Mouse (Mus musculus) kidney, embryonic 16.5 days (tissue): Measurements from ENCODE around the gene Cacna2d3. TPM values are rescaled to one million over a fixed set of nuclear protein-coding genes. Genes with fewer than 3 reads are reported as not detected.

Experiments
- ATAC-seq: fragments of 200-750 bp; cut with Nextera tagmentation; 2 replicates; pipeline ENCODE4 v1.8.0; 2017; ENCODE audit warnings: moderate TSS enrichment; ENCODE audit not compliant: low FRiP score, low TSS enrichment
- H3K27ac ChIP-seq: fragments of 300-500 bp; sonication (generic); 2 replicates; pipeline ENCODE4 v1.5.1; 2014; ENCODE audit warnings: low read length
- H3K27me3 ChIP-seq: fragments of 300-500 bp; sonication (generic); 2 replicates; pipeline ENCODE4 v1.6.1; 2014; ENCODE audit warnings: low read length, control low read depth, mixed read lengths; ENCODE audit not compliant: insufficient read depth
- H3K36me3 ChIP-seq: fragments of 300-500 bp; sonication (generic); 2 replicates; pipeline ENCODE4 v1.6.1; 2014; ENCODE audit warnings: low read length, control low read depth, mixed read lengths; ENCODE audit not compliant: insufficient read depth
- H3K4me1 ChIP-seq: fragments of 300-500 bp; sonication (generic); 2 replicates; pipeline ENCODE4 v1.6.1; 2014; ENCODE audit warnings: low read length, control low read depth, mixed read lengths; ENCODE audit not compliant: insufficient read depth
- H3K4me2 ChIP-seq: fragments of 300-500 bp; sonication (generic); replicated peaks from 2 replicates; pipeline ENCODE4 v1.6.1; 2014; ENCODE audit warnings: low read depth, low read length
- H3K4me3 ChIP-seq: fragments of 300-500 bp; sonication (generic); 2 replicates; pipeline ENCODE4 v1.5.1; 2014; ENCODE audit warnings: mild to moderate bottlenecking, low read length
- H3K9ac ChIP-seq: fragments of 300-500 bp; sonication (generic); replicated peaks from 2 replicates; pipeline ENCODE4 v1.6.1; 2014; ENCODE audit warnings: low read length
- H3K9me3 ChIP-seq: fragments of 300-500 bp; sonication (generic); 2 replicates; pipeline ENCODE4 v1.6.1; 2016; ENCODE audit warnings: low read length, control low read depth
- WGBS: fragments of 180-500 bp; shearing (Covaris S2); extraction: QIAGEN DNeasy Blood & Tissue Kit; methylation state at CpG from one replicate; pipeline ENCODE4 v1.1.7; 2014; 5-methylcytosine and 5-hydroxymethylcytosine counted together
- polyA plus RNA-seq: library from polyadenylated mRNA; unstranded; fragments of >200 nt; fragmentation: Nextera tagmentation; extraction: Ambion mirVana; gene quantifications from 2 replicates; pipeline ENCODE4 v1.2.1, GENCODE M21; 2015

Gene Cacna2d3
- polyA plus RNA-seq, 1 experiment from 2014 or later, result 2.8 TPM

GRCm38 (mm10) chr14:29382786-29383185 lies 338.9 kb downstream of the Cacna2d3 start:
- no peaks in the 10 kb centered on the region for H3K4me1 ChIP-seq
- H3K27ac ChIP-seq, result no peak overlapping the region
- no peaks in the 10 kb centered on the region for H3K9me3 ChIP-seq
- H3K4me3 ChIP-seq, result no peak overlapping the region
- H3K4me2 ChIP-seq, result no peak overlapping the region
- 57% methylated on average over 2 of the region's 2 CpGs for WGBS
- no peaks in the 10 kb centered on the region for H3K27me3 ChIP-seq
- H3K9ac ChIP-seq, result no peak overlapping the region
- no peaks in the 10 kb centered on the region for H3K36me3 ChIP-seq
- ATAC-seq, result no peak

- H3K27me3 ChIP-seq, result no peaks in the 10 kb centered on the region
- H3K27ac ChIP-seq, result no peak overlapping the region
- H3K9me3 ChIP-seq, result no peaks in the 10 kb centered on the region
- H3K9ac ChIP-seq, result no peak overlapping the region
- WGBS, result 49% methylated on average over 5 of the region's 5 CpGs
- H3K4me3 ChIP-seq, result no peak overlapping the region
- H3K36me3 ChIP-seq, result no peaks in the 10 kb centered on the region
- H3K4me2 ChIP-seq, result no peak overlapping the region
- no peak for ATAC-seq
- no peaks in the 10 kb centered on the region for H3K4me1 ChIP-seq
Observed at GRCm38 (mm10) chr14:29366911-29367310, 354.8 kb downstream of the Cacna2d3 start.

GRCm38 (mm10) chr14:29362448-29362847 lies 359.2 kb downstream of the Cacna2d3 start:
- no peak for ATAC-seq
- no peaks in the 10 kb centered on the region; the same call in 1 of the 2 replicates for H3K9me3 ChIP-seq
- no peaks in the 10 kb centered on the region for H3K4me1 ChIP-seq
- H3K27me3 ChIP-seq, result no peaks in the 10 kb centered on the region
- H3K4me2 ChIP-seq, result no peak overlapping the region
- H3K27ac ChIP-seq, result no peak overlapping the region
- H3K9ac ChIP-seq, result no peak overlapping the region
- no peak overlapping the region for H3K4me3 ChIP-seq
- WGBS, result 24% methylated on average over 3 of the region's 3 CpGs
- H3K36me3 ChIP-seq, result no peaks in the 10 kb centered on the region

- Histone ChIP-seq H3K27me3 (no peaks in the 10 kb centered on the region), H3K9ac (no peak overlapping the region), H3K4me3 (no peak overlapping the region), H3K27ac (no peak overlapping the region), H3K4me1 (no peaks in the 10 kb centered on the region), H3K4me2 (no peak overlapping the region), H3K36me3 (no peaks in the 10 kb centered on the region), H3K9me3 (no peaks in the 10 kb centered on the region)
- WGBS, result 76% methylated on average over 4 of the region's 4 CpGs
- ATAC-seq, result no peak
Observed at GRCm38 (mm10) chr14:29350627-29351026, 371.0 kb downstream of the Cacna2d3 start.

GRCm38 (mm10) chr14:29341581-29341980 lies 380.1 kb downstream of the Cacna2d3 start:
- Histone ChIP-seq H3K4me2 (no peak overlapping the region), H3K9me3 (no peaks in the 10 kb centered on the region), H3K4me1 (no peaks in the 10 kb centered on the region), H3K9ac (no peak overlapping the region), H3K36me3 (no peaks in the 10 kb centered on the region), H3K27me3 (no peaks in the 10 kb centered on the region), H3K27ac (no peak overlapping the region), H3K4me3 (no peak overlapping the region)
- ATAC-seq, result no peak
- 91% methylated on average over 6 of the region's 6 CpGs for WGBS

GRCm38 (mm10) chr14:29340728-29341127 lies 380.9 kb downstream of the Cacna2d3 start:
- ATAC-seq, result no peak
- 60% methylated on average over 5 of the region's 5 CpGs for WGBS
- Histone ChIP-seq H3K36me3 (no peaks in the 10 kb centered on the region), H3K27me3 (no peaks in the 10 kb centered on the region), H3K4me1 (no peaks in the 10 kb centered on the region), H3K4me2 (no peak overlapping the region), H3K9me3 (no peaks in the 10 kb centered on the region), H3K9ac (no peak overlapping the region), H3K4me3 (no peak overlapping the region), H3K27ac (no peak overlapping the region)

GRCm38 (mm10) chr14:29334897-29335296 lies 386.8 kb downstream of the Cacna2d3 start:
- Histone ChIP-seq H3K9me3 (no peaks in the 10 kb centered on the region), H3K27ac (no peak overlapping the region), H3K4me3 (no peak overlapping the region), H3K9ac (no peak overlapping the region), H3K27me3 (no peaks in the 10 kb centered on the region), H3K4me1 (no peaks in the 10 kb centered on the region), H3K4me2 (no peak overlapping the region), H3K36me3 (no peaks in the 10 kb centered on the region)
- 81% methylated on average over 5 of the region's 5 CpGs for WGBS
- no peak for ATAC-seq

- Histone ChIP-seq H3K4me1 (no peaks in the 10 kb centered on the region), H3K9ac (no peak overlapping the region), H3K4me2 (no peak overlapping the region), H3K27me3 (no peaks in the 10 kb centered on the region), H3K4me3 (no peak overlapping the region), H3K36me3 (no peaks in the 10 kb centered on the region), H3K27ac (no peak overlapping the region), H3K9me3 (no peaks in the 10 kb centered on the region)
- no peak for ATAC-seq
- 87% methylated on average over 2 of the region's 2 CpGs for WGBS
Observed at GRCm38 (mm10) chr14:29334216-29334615, 387.4 kb downstream of the Cacna2d3 start.

- H3K36me3 ChIP-seq, result no peaks in the 10 kb centered on the region
- no peaks in the 10 kb centered on the region for H3K9me3 ChIP-seq
- H3K4me1 ChIP-seq, result no peaks in the 10 kb centered on the region
- 88% methylated on average over 5 of the region's 5 CpGs for whole genome bisulfite sequencing
- no peak overlapping the region for H3K27ac ChIP-seq
- H3K4me3 ChIP-seq, result no peak overlapping the region
- ATAC-seq, result no peak
- no peak overlapping the region for H3K9ac ChIP-seq
- H3K27me3 ChIP-seq, result no peaks in the 10 kb centered on the region
- no peak overlapping the region for H3K4me2 ChIP-seq
Observed at GRCm38 (mm10) chr14:29324430-29324782, 397.3 kb downstream of the Cacna2d3 start.

GRCm38 (mm10) chr14:29323718-29324429 lies 397.8 kb downstream of the Cacna2d3 start:
- no peak overlapping the region for H3K4me2 ChIP-seq
- no peaks in the 10 kb centered on the region for H3K9me3 ChIP-seq
- H3K4me3 ChIP-seq, result no peak overlapping the region
- no peak overlapping the region for H3K27ac ChIP-seq
- no peaks in the 10 kb centered on the region for H3K4me1 ChIP-seq
- ATAC-seq, result no peak
- 84% methylated on average over 9 of the region's 9 CpGs for WGBS
- H3K27me3 ChIP-seq, result no peaks in the 10 kb centered on the region
- H3K9ac ChIP-seq, result no peak overlapping the region
- no peaks in the 10 kb centered on the region for H3K36me3 ChIP-seq
